11 mouse cellular contexts compared by ENCODE assay signal in the genomic region with DNA sequence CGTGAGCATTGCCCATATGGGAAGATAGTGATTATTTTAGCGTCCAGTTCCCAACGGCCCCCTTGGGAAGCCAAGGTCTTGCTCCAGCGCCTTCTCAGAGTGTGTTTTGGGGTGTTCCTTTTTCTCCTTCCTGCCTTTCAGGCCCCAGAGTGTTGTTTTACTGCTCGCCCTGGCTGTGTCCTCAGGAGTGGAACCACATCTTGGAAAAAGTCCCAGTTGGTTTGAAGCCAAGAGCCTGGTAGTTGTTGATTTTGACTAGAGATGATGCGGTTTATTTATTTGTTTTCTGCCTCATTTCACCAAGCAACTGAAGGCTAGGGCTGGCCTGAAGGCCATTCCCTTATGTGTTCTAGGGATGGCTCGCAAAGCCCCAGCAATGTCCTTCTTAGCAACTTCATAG. TPM values are rescaled to one million over a fixed set of nuclear protein-coding genes. Genes with fewer than 3 reads are reported as not detected.
A peak's percentile ranks its signal among the peaks of the same experiment; 100 is the strongest.
DNase-seq lines count a peak whose midpoint lies in the region; ATAC-seq lines count a peak whose summit lies in the region.
"Had no signal": no experiment of that assay in that cellular context is flagged by ENCODE, and none has a peak within 500 bp of the region (broad histone marks: within the 10 kb centered on the region; RNA-seq: fewer than 3 reads in every experiment).

No protein-coding gene starts in this region.

- DNase-seq in heart, adult 11 months = peak; percentile 93
- no peak for DNase-seq in heart, embryonic 10.5 days (ENCODE audit: low spot score)
- peak; percentile 26 for DNase-seq in right cerebral cortex, postnatal 14 days
- no peak for DNase-seq in right cerebral cortex, adult 2 months (ENCODE audit: low spot score in 2 of 2)
- peak; percentile 42 to 54 for DNase-seq in lung, postnatal 4 days
- no peak for DNase-seq in frontal cortex, postnatal 10 days (ENCODE audit: low spot score in 2 of 2)
- no peak for DNase-seq in spleen, postnatal 10 days (ENCODE audit: low spot score in 2 of 2)

- WGBS in heart, embryonic 10.5 days = 79% methylated on average over 7 of the region's 7 CpGs
- WGBS in heart, embryonic 16.5 days = 54% methylated on average over 7 of the region's 7 CpGs

- H3K4me2 ChIP-seq in heart, embryonic 16.5 days (ENCODE audit: low read depth, low read length) = no peak overlapping the region
- H3K4me2 ChIP-seq: embryonic facial prominence, embryonic 15.5 days; limb, embryonic 15.5 days had no signal

- peaks cover 52% of the 10 kb centered on the region for H3K4me1 ChIP-seq in heart, embryonic 10.5 days
- peaks cover 28% of the 10 kb centered on the region for H3K4me1 ChIP-seq in heart, embryonic 16.5 days (ENCODE audit: control insufficient read depth, insufficient read depth, low read length)

- no peak overlapping the region; the same call in 1 of the 2 replicates for H3K27ac ChIP-seq in heart, embryonic 10.5 days
- H3K27ac ChIP-seq in heart, embryonic 16.5 days (ENCODE audit: low read length) = peak overlapping the region; percentile 40
- H3K27ac ChIP-seq: embryonic facial prominence, embryonic 15.5 days; limb, embryonic 15.5 days had no signal

- H3K4me3 ChIP-seq in heart, embryonic 10.5 days = no peak overlapping the region
- H3K4me3 ChIP-seq in heart, embryonic 16.5 days (ENCODE audit: low read length) = no peak overlapping the region
- H3K4me3 ChIP-seq: embryonic facial prominence, embryonic 15.5 days; limb, embryonic 15.5 days had no signal

- H3K36me3 ChIP-seq in heart, embryonic 10.5 days = peaks cover 2% of the 10 kb centered on the region
- H3K36me3 ChIP-seq in heart, embryonic 16.5 days (ENCODE audit: control insufficient read depth, insufficient read depth) = no peaks in the 10 kb centered on the region
- H3K36me3 ChIP-seq: embryonic facial prominence, embryonic 15.5 days; limb, embryonic 15.5 days had no signal

- H3K27me3 ChIP-seq in heart, embryonic 10.5 days (ENCODE audit: insufficient read depth, poor library complexity, severe bottlenecking) = peaks cover 23% of the 10 kb centered on the region
- H3K27me3 ChIP-seq in heart, embryonic 16.5 days (ENCODE audit: control insufficient read depth, insufficient read depth, low read length) = peaks cover 7% of the 10 kb centered on the region; the same call in 1 of the 2 replicates

- ATAC-seq in heart, embryonic 16.5 days (replicated peaks; ENCODE audit: extremely low read depth, insufficient read depth, low FRiP score) = no peak
- ATAC-seq: CD4-positive, CD25-positive, alpha-beta regulatory T cell, adult 4 months had no signal

- no peaks in the 10 kb centered on the region for H3K9me3 ChIP-seq in heart, embryonic 10.5 days
- no peaks in the 10 kb centered on the region for H3K9me3 ChIP-seq in heart, embryonic 16.5 days (replicated peaks; ENCODE audit: control insufficient read depth, low read length)
- H3K9me3 ChIP-seq: embryonic facial prominence, embryonic 15.5 days; limb, embryonic 15.5 days had no signal

- H3K9ac ChIP-seq in heart, embryonic 16.5 days (ENCODE audit: low read length) = no peak overlapping the region
- H3K9ac ChIP-seq: embryonic facial prominence, embryonic 15.5 days; limb, embryonic 15.5 days had no signal

RNA-seq across cellular contexts. Expression of gene Des, which starts 2.9 kb away (rescaled TPM):
- 341 and 642 TPM in 2 replicates for polyA plus RNA-seq in heart, embryonic 10.5 days (2016; fragmentation: Nextera tagmentation; extraction: Ambion mirVana)
- 469 and 480 TPM in 2 replicates for polyA plus RNA-seq in heart, embryonic 16.5 days (2015; fragmentation: Nextera tagmentation; extraction: Ambion mirVana)
- polyA plus RNA-seq: CD4-positive, CD25-positive, alpha-beta regulatory T cell, adult 4 months had no signal

RNA-seq across cellular contexts. Expression of gene Speg, which starts 17.8 kb away (rescaled TPM):
- polyA plus RNA-seq in heart, embryonic 10.5 days (2016; fragmentation: Nextera tagmentation; extraction: Ambion mirVana) = 77.9 and 80.0 TPM in 2 replicates
- 41.1 and 46.4 TPM in 2 replicates for polyA plus RNA-seq in heart, embryonic 16.5 days (2015; fragmentation: Nextera tagmentation; extraction: Ambion mirVana)

RNA-seq across cellular contexts. Expression of gene Dnpep, which starts 39.5 kb away (rescaled TPM):
- 142 and 144 TPM in 2 replicates for polyA plus RNA-seq in heart, embryonic 10.5 days (2016; fragmentation: Nextera tagmentation; extraction: Ambion mirVana)
- 129 and 131 TPM in 2 replicates for polyA plus RNA-seq in heart, embryonic 16.5 days (2015; fragmentation: Nextera tagmentation; extraction: Ambion mirVana)

Comparison
In these comparisons a context has a peak if more than half of its experiments do, and no peak if none do; other contexts are left out.
1. DNase-seq: peak in heart, adult 11 months (single experiment), right cerebral cortex, postnatal 14 days (single experiment) and lung, postnatal 4 days (2 of 2); none in heart, embryonic 10.5 days (single experiment), right cerebral cortex, adult 2 months (0 of 2), frontal cortex, postnatal 10 days (0 of 2) and spleen, postnatal 10 days (0 of 2).